Mouse (Mus musculus) thymus, adult 2 months (tissue): ENCODE measurements around the gene Zfp513.

Experiments
- CTCF ChIP-seq: fragments of 200-500 bp; IDR thresholded peaks from 2 replicates; pipeline ENCODE4 v1.5.1; 2012; ENCODE audit warnings: mild to moderate bottlenecking, control low read depth, low read length, moderate library complexity, borderline replicate concordance; ENCODE audit not compliant: control insufficient read depth, poor library complexity, insufficient read depth; ENCODE audit errors: extremely low read depth
- POLR2A ChIP-seq: fragments of 200-500 bp; IDR thresholded peaks from 2 replicates; pipeline ENCODE4 v1.6.1; 2012; ENCODE audit warnings: mild to moderate bottlenecking, low read length, control low read depth, moderate library complexity; ENCODE audit not compliant: control insufficient read depth, poor library complexity, insufficient read depth; ENCODE audit errors: extremely low read depth

DNA sequence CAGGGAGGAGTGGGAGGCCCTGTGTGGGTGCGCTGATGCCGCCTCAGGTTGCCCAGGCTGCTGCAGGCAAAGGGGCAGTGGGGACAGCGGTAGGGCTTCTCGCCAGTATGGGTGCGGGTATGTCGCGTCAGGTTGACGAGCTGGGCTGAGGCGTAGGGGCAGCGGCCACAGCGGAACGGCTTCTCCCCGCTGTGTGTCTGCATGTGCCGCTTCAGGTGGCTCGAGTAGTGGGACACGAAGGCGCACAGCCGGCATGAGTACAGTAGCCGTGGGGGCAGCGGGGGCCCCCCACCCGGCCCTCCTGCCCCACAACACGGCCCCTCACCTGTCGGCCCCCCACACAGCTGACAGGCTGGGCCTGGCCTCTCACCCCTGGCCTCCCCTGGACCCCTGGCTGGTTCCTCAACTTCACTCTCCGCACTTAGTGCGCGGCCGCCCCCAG is 1.8 kb downstream of the Zfp513 start:
- no peak for TF ChIP-seq CTCF
- TF ChIP-seq POLR2A = no peak
